Mouse (Mus musculus) megakaryocyte, embryonic 14.5 days (primary cell): Measurements from ENCODE around the gene Crb2.

Source experiments
- FLI1 ChIP-seq: IDR thresholded peaks from 2 replicates; pipeline ENCODE4 v1.6.1; 2012; ENCODE audit warnings: low read length, inconsistent platforms, mixed read lengths
- GATA1 ChIP-seq: IDR thresholded peaks from 3 replicates; pipeline ENCODE4 v1.6.1; 2012; ENCODE audit warnings: mixed read lengths, low read length, inconsistent platforms, borderline replicate concordance

DNA sequence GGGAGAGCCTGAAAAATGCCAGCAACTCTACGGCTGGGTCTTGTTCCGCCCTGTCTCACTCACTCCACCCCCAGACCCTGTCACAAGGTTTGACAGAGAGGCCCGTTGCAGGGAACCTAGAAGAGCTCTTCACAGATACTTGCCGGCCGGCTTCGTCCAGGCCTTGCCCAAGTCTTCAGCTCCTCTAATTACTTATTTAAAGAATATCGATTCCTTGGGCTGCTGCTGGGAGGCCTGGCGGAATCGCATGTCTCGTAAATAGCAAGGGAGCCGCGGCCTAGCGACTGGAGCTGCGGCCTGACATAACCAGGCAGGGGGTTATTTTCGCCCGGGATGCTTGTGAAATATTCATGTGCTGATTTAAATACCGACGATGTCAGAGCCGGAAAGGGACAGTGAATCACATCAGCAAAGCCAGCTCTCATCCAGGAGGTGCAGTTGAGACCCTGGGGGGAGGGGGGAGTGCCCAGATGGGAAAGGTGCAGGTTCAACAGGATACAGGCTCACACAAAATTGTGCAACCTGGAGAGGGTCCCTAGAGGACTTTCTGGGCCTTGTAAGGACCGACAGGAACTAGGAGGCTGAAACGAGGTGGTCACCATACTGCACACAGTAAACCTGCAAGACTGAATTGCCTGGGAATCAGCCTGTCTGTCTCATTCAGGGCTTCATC, 17.6 kb upstream of the Crb2 start:
- TF ChIP-seq GATA1 (no peak), FLI1 (no peak)
